Mouse (Mus musculus) forebrain, embryonic 10.5 days (tissue): ENCODE measurements around the gene Clspn. TPM values are rescaled to one million over a fixed set of nuclear protein-coding genes. Genes with fewer than 3 reads are reported as not detected.
"Not testable (repeated sequence)": the region's sequence is repeated elsewhere in the genome, so short reads cannot be mapped to it uniquely, and the experiment has no call there.

ENCODE experiments used
- DNase-seq: peaks from one replicate; pipeline ENCODE4 v3.0.0-alpha.2; 2017; ENCODE audit warnings: low spot score; ENCODE audit errors: extremely low spot score
- H3K27ac ChIP-seq: fragments of 300-500 bp; sonication (generic); 2 replicates; pipeline ENCODE4 v1.5.1; 2016; ENCODE audit warnings: mild to moderate bottlenecking
- H3K27me3 ChIP-seq: fragments of 300-500 bp; sonication (generic); 2 replicates; pipeline ENCODE4 v1.6.1; 2016; ENCODE audit warnings: mild to moderate bottlenecking; ENCODE audit not compliant: poor library complexity, severe bottlenecking
- H3K36me3 ChIP-seq: fragments of 300-500 bp; sonication (generic); replicated peaks from 2 replicates; pipeline ENCODE4 v1.6.1; 2016; ENCODE audit warnings: mild to moderate bottlenecking, moderate library complexity
- H3K4me1 ChIP-seq: fragments of 300-500 bp; sonication (generic); 2 replicates; pipeline ENCODE4 v1.6.1; 2016
- H3K4me3 ChIP-seq: fragments of 300-500 bp; sonication (generic); 2 replicates; pipeline ENCODE4 v1.5.1; 2016; ENCODE audit warnings: mild to moderate bottlenecking, moderate library complexity
- H3K9me3 ChIP-seq: fragments of 300-500 bp; sonication (generic); 2 replicates; pipeline ENCODE4 v1.6.1; 2016; ENCODE audit warnings: mild to moderate bottlenecking, moderate library complexity
- WGBS: fragments of 180-500 bp; shearing (Covaris S2); methylation state at CpG from one replicate; pipeline ENCODE4 v1.1.7; 2016; 5-methylcytosine and 5-hydroxymethylcytosine counted together
- polyA plus RNA-seq: library from polyadenylated mRNA; unstranded; fragments of >200 nt; fragmentation: Nextera tagmentation; extraction: Ambion mirVana; gene quantifications from 2 replicates; pipeline ENCODE4 v1.2.1, GENCODE M21; 2016

The Clspn gene
- 64.3 and 65.9 TPM in 2 replicates for polyA plus RNA-seq

DNA sequence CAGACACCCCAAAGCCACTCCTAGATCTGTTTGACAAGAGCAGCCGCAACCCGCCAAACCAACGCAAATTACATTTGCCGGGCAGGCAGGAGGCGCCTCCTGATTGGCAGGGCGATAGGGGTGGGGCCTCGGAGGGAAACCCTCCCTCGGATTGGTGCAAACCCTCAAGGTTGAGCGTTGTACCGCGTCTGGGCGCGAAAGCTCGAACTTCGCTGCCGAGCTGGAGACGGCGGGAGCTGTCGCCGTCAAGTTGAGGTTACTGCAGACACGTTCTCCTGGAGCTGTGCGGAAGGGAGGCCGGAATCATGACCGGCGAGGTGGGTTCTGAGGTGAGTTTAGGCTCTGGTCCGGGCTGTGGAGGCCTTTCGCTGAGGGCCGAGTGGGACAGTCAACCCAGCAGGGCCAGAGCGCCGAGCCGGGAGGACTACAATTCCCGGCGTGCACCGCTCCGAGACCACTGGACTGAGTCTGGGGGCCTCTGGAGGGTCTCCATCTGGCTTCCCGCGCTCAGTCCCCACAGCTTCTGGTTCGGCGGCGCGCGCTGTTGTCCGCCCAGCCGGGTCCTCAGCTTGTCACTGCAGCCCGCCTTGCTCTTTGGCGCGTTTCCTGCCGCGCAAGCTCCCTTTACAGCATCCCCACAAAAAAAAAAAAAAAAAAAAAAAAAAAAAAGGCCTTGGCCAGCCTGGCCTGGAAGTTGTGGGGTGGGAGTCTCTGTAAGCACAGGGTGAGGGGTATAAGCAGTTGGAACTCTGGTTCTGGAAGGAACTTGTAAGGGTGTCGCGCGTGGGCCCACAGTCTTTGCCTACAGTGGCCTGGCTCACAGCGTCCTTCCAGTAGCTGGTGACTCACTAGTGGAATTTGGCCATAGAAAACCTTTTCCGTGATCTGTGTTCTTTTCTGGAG, at the start of gene Clspn:
Clspn (plus strand) TSS at position 127 of the 903 bp plus-strand sequence.
- H3K9me3 ChIP-seq, result no peaks in the 10 kb centered on the region
- peak; percentile 94 for DNase-seq
- WGBS, result under 1% methylated on average over 54 of the region's 54 CpGs
- H3K4me1 ChIP-seq, result peaks cover 18% of the 10 kb centered on the region
- H3K27ac ChIP-seq, result peak within 1 kb of the TSS; percentile 97
- no peaks in the 10 kb centered on the region for H3K27me3 ChIP-seq
- H3K4me3 ChIP-seq, result peak within 1 kb of the TSS; percentile 78
- peaks cover 37% of the 10 kb centered on the region for H3K36me3 ChIP-seq

DNA sequence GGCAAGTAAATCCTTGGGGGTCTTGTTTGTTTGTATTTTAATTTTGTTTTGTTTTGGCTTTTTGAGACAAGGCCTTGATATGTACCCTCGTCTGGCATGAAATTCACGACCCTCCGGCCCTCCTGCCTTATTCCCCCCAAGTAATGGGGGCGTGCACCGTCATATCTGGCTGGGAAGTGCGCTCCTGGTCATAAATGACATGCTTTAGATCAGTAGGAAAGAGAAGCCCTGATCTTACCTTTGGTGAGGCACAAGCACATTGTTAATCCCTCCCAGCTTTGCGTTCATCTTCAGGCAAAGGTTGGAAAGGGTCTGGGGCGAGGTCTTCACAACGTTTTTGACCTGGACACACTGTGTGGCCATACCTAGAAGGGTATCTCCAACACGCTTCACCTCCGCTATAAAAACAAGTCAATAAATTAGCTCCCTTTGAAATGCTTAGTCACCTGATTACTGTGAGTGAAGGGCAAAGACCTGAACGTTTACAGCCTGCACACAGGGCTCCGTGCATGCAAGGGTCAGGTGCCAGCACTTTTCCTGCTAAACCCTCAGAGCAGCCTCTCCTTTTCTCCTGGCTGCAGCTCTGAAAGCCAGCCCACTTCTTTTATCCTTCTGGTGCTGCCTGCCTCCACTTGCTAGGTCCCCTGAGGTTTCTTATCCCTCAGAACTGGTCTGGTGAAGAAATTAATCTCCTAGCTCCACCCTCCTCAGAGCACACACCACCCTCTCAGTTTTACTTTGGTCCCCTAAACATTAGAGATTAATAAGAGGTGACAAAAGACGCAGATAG, 48.4 kb upstream of the Clspn start:
- no peak overlapping the region for H3K4me3 ChIP-seq
- 77% methylated on average over 14 of the region's 14 CpGs for WGBS
- no peak overlapping the region for H3K27ac ChIP-seq
- H3K9me3 ChIP-seq, result no peaks in the 10 kb centered on the region
- H3K4me1 ChIP-seq, result peaks cover 6% of the 10 kb centered on the region; the same call in 1 of the 2 replicates
- no peak for DNase-seq
- H3K27me3 ChIP-seq, result no peaks in the 10 kb centered on the region
- H3K36me3 ChIP-seq, result peaks cover 9% of the 10 kb centered on the region

DNA sequence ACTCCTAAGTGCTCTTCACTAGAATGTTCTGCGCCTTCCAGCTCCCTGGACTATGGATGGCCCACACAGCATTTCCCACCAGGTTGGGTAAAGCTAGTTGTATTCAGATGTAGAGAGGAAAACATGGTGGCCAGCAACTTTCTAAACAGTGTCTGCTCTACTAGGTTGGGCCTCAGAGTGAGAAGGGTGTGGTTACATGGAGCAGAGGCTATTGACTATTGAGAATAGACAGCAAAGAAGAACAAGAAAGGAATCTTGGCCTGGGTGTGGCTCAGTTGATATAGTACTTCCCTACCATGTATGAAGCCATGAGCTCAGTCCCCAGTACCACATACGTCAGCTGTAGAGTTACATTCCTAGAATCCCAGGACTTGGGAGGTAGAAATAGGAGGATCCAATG, 47.7 kb upstream of the Clspn start:
- no peak overlapping the region for H3K4me3 ChIP-seq
- no peaks in the 10 kb centered on the region for H3K9me3 ChIP-seq
- peaks cover 9% of the 10 kb centered on the region for H3K36me3 ChIP-seq
- DNase-seq, result no peak
- no peaks in the 10 kb centered on the region for H3K27me3 ChIP-seq
- H3K27ac ChIP-seq, result no peak overlapping the region
- peaks cover 6% of the 10 kb centered on the region; the same call in 1 of the 2 replicates for H3K4me1 ChIP-seq
- WGBS, result 86% methylated on average over 2 of the region's 2 CpGs

DNA sequence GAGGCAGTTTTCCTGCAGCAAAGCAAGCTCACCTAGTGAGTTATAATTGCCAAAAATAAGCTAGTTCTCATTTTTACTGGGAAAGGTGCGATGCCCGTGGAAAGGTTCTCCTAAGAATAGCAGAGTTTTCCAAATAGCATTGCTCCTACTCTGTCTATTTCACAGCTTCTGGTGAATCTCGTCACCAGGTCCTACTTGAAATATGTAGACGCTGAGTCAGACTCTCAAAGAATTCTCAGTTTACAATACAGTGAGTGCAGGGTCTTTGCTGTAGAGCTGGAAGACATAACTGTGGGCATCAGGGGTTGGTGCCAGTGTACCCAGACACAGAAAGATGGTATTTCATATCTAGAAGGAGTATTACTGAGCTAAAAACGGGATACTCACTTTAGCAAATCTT, 45.7 kb upstream of the Clspn start:
- Histone ChIP-seq H3K27me3 (no peaks in the 10 kb centered on the region), H3K9me3 (no peaks in the 10 kb centered on the region), H3K4me1 (peaks cover 6% of the 10 kb centered on the region; the same call in 1 of the 2 replicates), H3K4me3 (no peak overlapping the region), H3K36me3 (peaks cover 9% of the 10 kb centered on the region), H3K27ac (no peak overlapping the region)
- WGBS, result 90% methylated on average over 5 of the region's 5 CpGs
- DNase-seq, result no peak

DNA sequence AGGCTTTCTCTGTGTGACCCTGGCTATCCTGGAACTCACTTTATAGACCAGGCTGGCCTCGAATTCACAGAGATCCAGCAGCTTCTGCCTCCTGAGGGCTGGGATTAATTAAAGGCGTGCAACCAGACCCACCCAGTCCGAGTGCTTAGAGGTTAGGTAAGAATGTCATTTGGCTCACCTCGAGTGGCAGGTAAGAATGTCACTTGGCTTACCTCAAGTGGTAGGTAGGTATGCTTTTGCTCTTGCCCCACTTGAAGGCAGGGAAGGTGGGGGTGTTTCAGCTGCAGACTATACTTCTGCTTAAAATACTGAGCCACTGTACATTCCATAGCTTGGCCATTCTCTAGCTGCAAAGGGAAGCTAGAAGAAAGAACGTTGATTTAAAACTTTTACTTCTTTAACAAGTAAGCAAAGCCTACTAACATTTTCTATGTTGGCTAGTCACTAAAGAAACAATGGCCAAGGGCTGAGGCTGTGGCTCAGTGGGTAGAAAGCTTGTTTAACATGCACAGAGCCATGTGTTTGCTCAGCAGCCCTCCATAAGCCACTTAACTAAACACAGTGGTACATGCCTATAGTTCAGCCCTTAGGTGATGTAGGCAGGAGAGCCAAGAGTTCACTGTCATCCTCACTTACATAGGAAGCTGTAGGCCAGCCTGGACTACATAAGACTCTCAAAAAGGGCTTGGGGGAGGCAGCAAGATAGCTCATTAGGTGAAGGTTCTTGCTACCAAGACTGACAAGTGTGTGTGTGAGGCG, 44.2 kb upstream of the Clspn start:
- no peak for DNase-seq
- Histone ChIP-seq H3K27ac (no peak overlapping the region), H3K9me3 (no peaks in the 10 kb centered on the region), H3K4me1 (peaks cover 6% of the 10 kb centered on the region; the same call in 1 of the 2 replicates), H3K4me3 (no peak overlapping the region), H3K36me3 (peaks cover 4% of the 10 kb centered on the region; the same call in 1 of the 2 replicates), H3K27me3 (no peaks in the 10 kb centered on the region)
- 83% methylated on average over 6 of the region's 6 CpGs for WGBS

DNA sequence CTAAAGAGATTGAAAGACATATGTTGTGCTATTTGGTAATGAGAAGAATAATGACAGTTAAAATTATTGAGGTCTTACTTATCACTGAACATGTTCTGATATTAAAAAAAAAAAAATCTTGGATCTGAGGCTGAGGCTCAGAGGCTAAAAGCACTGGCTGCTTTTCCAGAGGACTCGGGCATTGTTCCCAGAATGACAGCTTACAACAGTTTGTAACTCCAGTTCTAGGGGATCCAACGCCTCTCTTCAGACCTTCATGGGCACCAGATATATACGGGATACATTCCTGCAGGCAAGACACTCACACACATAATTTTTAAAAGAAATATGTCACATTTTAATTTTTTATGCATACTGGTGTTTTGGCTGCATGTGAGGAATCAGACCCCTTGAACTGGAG, 30.6 kb upstream of the Clspn start:
- Histone ChIP-seq H3K36me3 (no peaks in the 10 kb centered on the region), H3K4me3 (no peak overlapping the region), H3K9me3 (no peaks in the 10 kb centered on the region), H3K4me1 (no peaks in the 10 kb centered on the region), H3K27me3 (peaks cover 9% of the 10 kb centered on the region), H3K27ac (no peak overlapping the region)
- WGBS, result 93% methylated on average over 3 of the region's 3 CpGs
- no peak for DNase-seq

DNA sequence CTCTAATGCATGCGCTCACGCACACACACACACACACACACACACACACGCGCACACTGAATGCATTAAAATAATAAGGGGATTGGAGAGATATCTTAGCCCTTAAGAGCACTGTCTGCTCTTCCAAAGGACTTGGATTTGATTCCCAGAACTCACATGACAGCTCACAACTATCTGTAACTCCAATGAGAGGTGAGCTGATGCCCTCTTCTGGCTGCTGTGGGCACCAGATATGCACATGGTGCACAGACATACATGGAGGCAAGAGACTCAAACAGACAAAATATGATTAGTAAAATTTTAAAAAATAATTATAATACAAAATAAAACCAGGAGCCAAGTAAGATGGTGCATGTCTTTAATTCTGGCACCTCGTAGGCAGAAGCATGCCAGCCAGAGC, 29.9 kb upstream of the Clspn start:
- H3K27me3 ChIP-seq, result peaks cover 16% of the 10 kb centered on the region
- H3K4me3 ChIP-seq, result no peak overlapping the region
- no peaks in the 10 kb centered on the region for H3K36me3 ChIP-seq
- WGBS, result 93% methylated on average over 5 of the region's 5 CpGs
- H3K9me3 ChIP-seq, result no peaks in the 10 kb centered on the region
- no peak overlapping the region for H3K27ac ChIP-seq
- no peaks in the 10 kb centered on the region for H3K4me1 ChIP-seq
- DNase-seq, result no peak

DNA sequence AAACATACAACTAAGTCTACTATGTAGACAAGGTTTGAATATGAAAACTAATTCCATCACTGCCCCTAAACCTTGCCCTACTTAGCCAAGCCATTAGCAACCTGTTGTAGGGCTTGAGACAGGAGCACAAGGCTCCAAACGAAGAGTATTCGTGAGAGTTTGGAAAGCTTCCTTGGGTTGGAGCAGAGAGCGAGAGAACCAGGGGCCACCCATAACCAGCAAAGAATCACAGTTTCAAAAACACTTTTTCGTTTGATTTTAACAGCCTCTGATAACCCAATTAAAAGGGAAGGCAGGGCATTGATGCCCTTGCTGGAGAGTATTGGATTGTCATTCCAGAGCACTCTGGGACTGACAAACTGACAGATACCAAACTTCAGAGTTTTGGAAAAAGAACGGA, 24.4 kb upstream of the Clspn start:
- Histone ChIP-seq H3K4me1 (peaks cover 16% of the 10 kb centered on the region), H3K27ac (no peak overlapping the region), H3K27me3 (peaks cover 42% of the 10 kb centered on the region), H3K9me3 (no peaks in the 10 kb centered on the region), H3K4me3 (peak overlapping the region; percentile 94), H3K36me3 (no peaks in the 10 kb centered on the region)
- DNase-seq, result no peak
- 34% methylated on average over 5 of the region's 5 CpGs for WGBS

DNA sequence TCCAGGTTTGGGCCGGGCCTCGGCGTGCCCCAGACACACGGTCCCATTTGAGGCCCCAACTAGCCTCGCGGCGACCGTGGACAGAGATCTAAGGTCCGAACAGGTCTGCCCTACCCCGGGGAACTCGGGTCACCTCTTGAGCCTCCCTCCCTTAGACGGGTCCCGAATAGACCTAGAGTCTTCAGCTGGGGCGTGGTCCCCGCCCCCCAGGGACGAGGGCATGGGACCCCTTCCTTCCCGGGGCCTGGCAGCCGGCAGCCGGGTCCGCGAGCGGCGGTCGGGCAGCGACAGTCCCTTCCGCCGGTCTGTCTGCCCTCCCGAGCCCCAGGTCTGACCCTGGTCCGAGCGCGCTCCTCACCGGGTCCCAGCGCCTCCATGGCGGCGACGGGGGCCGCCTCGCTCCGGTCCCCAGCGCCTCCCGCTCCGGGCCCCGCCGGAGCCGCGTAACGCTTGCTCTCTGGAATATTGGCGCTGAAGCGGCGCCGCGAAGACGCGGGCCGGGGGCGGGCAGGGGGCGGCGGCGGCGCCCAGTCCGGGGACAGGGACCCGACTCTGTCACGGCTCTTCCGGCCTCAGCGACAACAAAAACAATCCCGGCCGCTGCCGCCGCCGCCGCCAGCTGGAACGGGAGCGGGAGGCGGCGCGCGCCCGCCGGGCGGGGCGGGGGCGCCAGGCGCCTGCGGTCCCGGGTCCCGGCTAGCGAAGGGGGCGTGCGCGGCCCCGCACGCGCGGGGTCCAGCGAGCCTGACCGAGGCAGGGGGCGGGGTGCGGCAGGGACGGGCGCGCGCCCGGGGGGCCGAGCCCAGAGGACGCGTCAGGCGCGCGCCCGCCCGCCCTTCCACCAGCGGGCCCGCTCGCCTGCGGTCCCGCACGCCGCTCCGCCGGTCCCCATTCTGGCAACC, 23.7 kb upstream of the Clspn start, which contains the start of gene Ago4:
Ago4 (minus strand) TSS at position 646 of the 902 bp plus-strand sequence.
- under 1% methylated on average over 100 of the region's 120 CpGs for WGBS
- H3K4me1 ChIP-seq, result peaks cover 16% of the 10 kb centered on the region
- DNase-seq, result peak; percentile 63

DNA sequence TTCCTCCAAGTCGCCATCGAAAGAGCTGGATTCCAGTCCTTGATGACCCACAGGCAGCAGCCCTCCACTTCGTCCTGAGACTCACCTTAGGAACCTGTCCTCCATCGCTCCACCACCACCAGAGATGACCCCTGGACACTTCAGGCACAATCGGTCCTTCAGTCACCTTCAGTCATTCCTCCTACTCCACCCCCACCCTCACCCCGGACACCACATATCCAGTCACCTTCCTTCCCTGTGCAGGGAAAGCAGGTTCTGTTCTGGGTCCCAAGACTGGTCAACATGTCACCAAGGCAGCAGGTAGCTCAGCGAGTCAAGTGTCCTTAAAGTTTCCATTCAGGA, 23.0 kb upstream of the Clspn start:
- Histone ChIP-seq H3K9me3 (no peaks in the 10 kb centered on the region), H3K27ac (peak overlapping the region; percentile 87), H3K27me3 (peaks cover 42% of the 10 kb centered on the region), H3K4me3 (peak overlapping the region; percentile 94), H3K36me3 (no peaks in the 10 kb centered on the region), H3K4me1 (peaks cover 16% of the 10 kb centered on the region)
- no peak for DNase-seq
- WGBS, result 11% methylated on average over 7 of the region's 7 CpGs

More for the DNA sequence above, 23.7 kb upstream of the Clspn start, which contains the start of gene Ago4:
- Histone ChIP-seq H3K27ac (peak within 1 kb of the TSS; percentile 87), H3K4me3 (peak within 1 kb of the TSS; percentile 94), H3K9me3 (no peaks in the 10 kb centered on the region), H3K27me3 (peaks cover 42% of the 10 kb centered on the region), H3K36me3 (no peaks in the 10 kb centered on the region)

DNA sequence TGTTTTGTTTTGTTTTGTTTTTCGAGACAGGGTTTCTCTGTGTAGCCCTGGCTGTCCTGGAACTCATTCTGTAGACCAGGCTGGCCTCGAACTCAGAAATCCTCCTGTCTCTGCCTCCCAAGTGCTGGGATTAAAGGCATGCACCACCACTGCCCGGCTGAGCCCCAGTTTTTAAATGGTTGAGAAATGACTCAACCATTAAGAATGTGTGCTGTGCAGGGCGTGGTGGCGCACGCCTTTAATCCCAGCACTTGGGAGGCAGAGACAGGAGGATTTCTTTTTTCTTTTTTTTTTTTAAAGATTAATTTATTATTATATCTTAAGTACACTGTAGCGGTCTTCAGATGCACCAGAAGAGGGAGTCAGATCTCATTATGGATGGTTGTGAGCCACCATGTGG, 21.1 kb upstream of the Clspn start:
- peaks cover 38% of the 10 kb centered on the region for H3K27me3 ChIP-seq
- not testable (repeated sequence) for H3K9me3 ChIP-seq, H3K4me3 ChIP-seq, DNase-seq, H3K36me3 ChIP-seq, H3K27ac ChIP-seq
- peaks cover 16% of the 10 kb centered on the region for H3K4me1 ChIP-seq
- 96% methylated on average over 7 of the region's 7 CpGs for WGBS
